Mouse (Mus musculus): ENCODE measurements around the gene Apol7a. TPM values are rescaled to one million over a fixed set of nuclear protein-coding genes. Genes with fewer than 3 reads are reported as not detected.

The Apol7a gene
- polyA plus RNA-seq, 1 experiment from 2014 or later, result not detected

GRCm38 (mm10) chr15:77338451-77338850 is 60.5 kb downstream of the Apol7a start:
- Histone ChIP-seq H3K27me3 (ENCODE audit: poor library complexity, severe bottlenecking) (peaks cover 13% of the 10 kb centered on the region), H3K4me1 (peaks cover 43% of the 10 kb centered on the region), H3K4me3 (no peak overlapping the region), H3K36me3 (replicated peaks) (no peaks in the 10 kb centered on the region), H3K27ac (peak overlapping the region; percentile 60), H3K9me3 (no peaks in the 10 kb centered on the region)
- WGBS, result 80% methylated on average over 7 of the region's 7 CpGs
- no peak for DNase-seq (ENCODE audit: extremely low spot score, low spot score)

Other genes with a start within 250 kb of the Apol7a start
- gene Rbfox2, start 92.1 kb downstream of the Apol7a start, polyA plus RNA-seq (2016; fragmentation: Nextera tagmentation; extraction: Ambion mirVana), result 35.8 and 39.0 TPM in 2 replicates
- gene Apol9a, start 12.0 kb upstream of the Apol7a start, polyA plus RNA-seq (2016; fragmentation: Nextera tagmentation; extraction: Ambion mirVana), result not detected in 2 replicates
- not detected in 2 replicates for gene Apol7b, start 48.4 kb upstream of the Apol7a start, polyA plus RNA-seq (2016; fragmentation: Nextera tagmentation; extraction: Ambion mirVana)
- gene Apol10a, start 77.9 kb upstream of the Apol7a start, polyA plus RNA-seq (2016; fragmentation: Nextera tagmentation; extraction: Ambion mirVana), result not detected in 2 replicates
- gene Apol11a, start 109.2 kb upstream of the Apol7a start, polyA plus RNA-seq (2016; fragmentation: Nextera tagmentation; extraction: Ambion mirVana), result not detected in 2 replicates
- gene Apol7c, start 134.2 kb upstream of the Apol7a start, polyA plus RNA-seq (2016; fragmentation: Nextera tagmentation; extraction: Ambion mirVana), result not detected in 2 replicates
- not detected in 2 replicates for gene 1700025B11Rik, start 162.8 kb upstream of the Apol7a start, polyA plus RNA-seq (2016; fragmentation: Nextera tagmentation; extraction: Ambion mirVana)
- gene Apol10b, start 197.0 kb upstream of the Apol7a start, polyA plus RNA-seq (2016; fragmentation: Nextera tagmentation; extraction: Ambion mirVana), result not detected in 2 replicates
- not detected in 2 replicates for gene Gm36245, start 200.1 kb upstream of the Apol7a start, polyA plus RNA-seq (2016; fragmentation: Nextera tagmentation; extraction: Ambion mirVana)
- gene Apol11b, start 244.2 kb upstream of the Apol7a start, polyA plus RNA-seq (2016; fragmentation: Nextera tagmentation; extraction: Ambion mirVana), result not detected in 2 replicates